Mouse (Mus musculus) C2C12 (cell line): Measurements from ENCODE around the gene Pdhx. TPM values are rescaled to one million over a fixed set of nuclear protein-coding genes. Genes with fewer than 3 reads are reported as not detected.

Experiments used
- H3K27me3 ChIP-seq: one replicate; pipeline ENCODE4 v1.6.1; 2011; ENCODE audit not compliant: control insufficient read depth, insufficient read depth, insufficient read length
- H3K36me3 ChIP-seq: one replicate; pipeline ENCODE4 v1.6.1; 2011; ENCODE audit not compliant: control insufficient read depth, insufficient read depth
- H3K4me3 ChIP-seq: one replicate; pipeline ENCODE4 v1.5.1; 2011; ENCODE audit warnings: mild to moderate bottlenecking, control low read depth; ENCODE audit not compliant: poor library complexity, insufficient read depth, severe bottlenecking
- H3K79me2 ChIP-seq: one replicate; pipeline ENCODE4 v1.6.1; 2011; ENCODE audit not compliant: control insufficient read depth, insufficient read depth
- H3K79me3 ChIP-seq: one replicate; pipeline ENCODE4 v1.6.1; 2011; ENCODE audit warnings: low read depth, control low read depth
- H3ac ChIP-seq: one replicate; pipeline ENCODE3; 2011; ENCODE audit warnings: low read depth; ENCODE audit not compliant: control insufficient read depth, insufficient read length
- CEBPB ChIP-seq: IDR thresholded peaks from one replicate; pipeline ENCODE4 v1.6.1; 2011; ENCODE audit warnings: low read depth, mild to moderate bottlenecking, control low read depth, moderate library complexity
- CTCF ChIP-seq: IDR thresholded peaks from one replicate; pipeline ENCODE4 v1.5.1; 2011; ENCODE audit not compliant: control insufficient read depth, insufficient read depth, insufficient read length
- FOSL1 ChIP-seq: IDR thresholded peaks from one replicate; pipeline ENCODE4 v1.8.0; 2011; ENCODE audit warnings: mild to moderate bottlenecking, low read length; ENCODE audit not compliant: poor library complexity, insufficient read depth, severe bottlenecking
- MAX ChIP-seq: IDR thresholded peaks from one replicate; pipeline ENCODE4 v1.6.1; 2011; ENCODE audit warnings: mild to moderate bottlenecking, control low read depth
- MYOD1 ChIP-seq: IDR thresholded peaks from one replicate; pipeline ENCODE4 v1.6.1; 2011; ENCODE audit warnings: low read depth; ENCODE audit not compliant: control insufficient read depth, insufficient read length
- MYOG ChIP-seq: IDR thresholded peaks from one replicate; pipeline ENCODE4 v1.6.1; 2011; ENCODE audit not compliant: control insufficient read depth, insufficient read length; ENCODE audit errors: extremely low read depth
- USF1 ChIP-seq: IDR thresholded peaks from one replicate; pipeline ENCODE4 v1.6.1; 2011; ENCODE audit warnings: low read depth, mild to moderate bottlenecking, control low read depth, moderate library complexity
- polyA plus RNA-seq: library from polyadenylated mRNA; unstranded; fragments of >200 nt; fragmentation: generic; extraction: Trizol; gene quantifications from one replicate; pipeline ENCODE4 v1.2.1, GENCODE M21; 2012; ENCODE audit warnings: missing spikeins

Pdhx gene
- polyA plus RNA-seq, 1 experiment = 17.2 TPM

DNA sequence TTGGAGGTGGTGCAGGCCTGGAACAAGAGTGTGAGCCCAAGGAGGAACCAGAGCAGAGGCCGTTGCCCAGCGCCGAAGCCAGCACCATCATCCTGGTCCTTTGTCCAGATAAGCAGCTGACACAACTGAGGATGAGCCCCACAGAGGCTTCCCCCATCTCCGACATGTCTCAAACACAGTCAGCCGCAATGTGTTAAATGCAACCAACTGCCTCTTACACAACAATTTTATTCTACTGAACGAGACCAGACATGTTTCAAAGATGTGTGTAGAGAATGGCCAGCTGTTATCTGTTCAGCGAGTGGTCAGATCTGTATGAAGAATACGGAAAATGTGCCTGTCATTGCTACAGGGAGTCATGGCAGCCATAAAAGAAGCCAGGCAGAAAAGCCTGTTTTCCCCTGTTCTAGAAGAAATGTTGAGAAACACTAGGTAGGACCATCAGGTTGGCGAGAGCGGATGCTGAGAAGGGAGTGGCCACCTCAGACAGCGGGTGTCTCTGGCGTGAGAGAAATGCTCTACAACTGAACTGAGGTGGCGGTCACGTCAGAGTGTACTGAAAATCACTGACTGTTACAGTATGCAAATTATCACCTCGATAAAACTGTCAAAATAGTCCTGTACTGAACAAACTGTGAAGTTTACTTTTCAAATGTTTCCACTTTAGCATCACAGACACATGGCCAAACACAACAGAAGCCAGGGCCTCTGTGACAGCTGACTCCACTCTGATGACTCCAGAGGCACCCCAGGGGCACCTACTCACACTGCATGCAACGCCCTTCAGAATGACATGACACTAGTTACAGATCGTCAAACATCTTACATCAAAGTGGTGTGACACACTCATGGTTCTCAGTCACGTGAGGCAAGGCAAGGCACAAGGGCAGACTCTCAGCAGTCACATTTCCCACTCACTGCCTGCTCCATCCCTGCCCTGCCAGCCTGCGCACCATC lies 21.1 kb downstream of the Pdhx start:
- Histone ChIP-seq H3K79me3 (no peaks in the 10 kb centered on the region), H3K4me3 (no peak overlapping the region), H3K36me3 (no peaks in the 10 kb centered on the region), H3ac (no peak overlapping the region), H3K27me3 (no peaks in the 10 kb centered on the region), H3K79me2 (peaks cover 18% of the 10 kb centered on the region)
- TF ChIP-seq MAX = no peak
- TF ChIP-seq FOSL1 = no peak
- TF ChIP-seq CEBPB = no peak
- no peak for TF ChIP-seq MYOG
- no peak for TF ChIP-seq USF1
- no peak for TF ChIP-seq CTCF
- no peak for TF ChIP-seq MYOD1

DNA sequence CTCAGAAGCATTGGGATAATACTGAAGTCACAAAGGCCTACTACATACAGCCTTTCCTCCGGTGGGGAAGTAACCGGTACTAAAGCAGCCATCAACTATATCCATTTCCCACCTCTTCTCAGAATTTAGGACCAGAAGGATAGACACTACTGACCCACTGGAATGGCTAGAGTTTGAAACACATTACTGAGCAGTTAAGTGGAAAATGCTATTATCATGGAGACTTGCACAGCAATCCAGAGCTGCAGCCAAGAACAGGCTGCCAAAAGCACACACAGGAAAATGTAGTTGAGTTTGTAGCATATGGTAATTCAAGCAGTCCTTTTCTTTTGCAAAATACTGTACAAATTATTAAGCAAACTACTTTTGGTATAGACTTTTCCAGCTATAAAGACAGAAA lies 28.0 kb downstream of the Pdhx start:
- Histone ChIP-seq H3K36me3 (peaks cover 1% of the 10 kb centered on the region), H3ac (no peak overlapping the region), H3K4me3 (no peak overlapping the region), H3K79me2 (peaks cover 7% of the 10 kb centered on the region), H3K27me3 (no peaks in the 10 kb centered on the region), H3K79me3 (no peaks in the 10 kb centered on the region)
- no peak for TF ChIP-seq MYOG
- TF ChIP-seq CTCF = no peak

- peaks cover 11% of the 10 kb centered on the region for H3K36me3 ChIP-seq
- no peak overlapping the region for H3ac ChIP-seq
- no peaks in the 10 kb centered on the region for H3K27me3 ChIP-seq
- H3K79me3 ChIP-seq = no peaks in the 10 kb centered on the region
- no peaks in the 10 kb centered on the region for H3K79me2 ChIP-seq
- TF ChIP-seq CEBPB (no peak), CTCF (no peak), FOSL1 (no peak), MAX (no peak), MYOD1 (no peak), MYOG (no peak)
- no peak overlapping the region for H3K4me3 ChIP-seq
Measured at GRCm38 (mm10) chr2:103040896-103041295, 32.4 kb downstream of the Pdhx start.

DNA sequence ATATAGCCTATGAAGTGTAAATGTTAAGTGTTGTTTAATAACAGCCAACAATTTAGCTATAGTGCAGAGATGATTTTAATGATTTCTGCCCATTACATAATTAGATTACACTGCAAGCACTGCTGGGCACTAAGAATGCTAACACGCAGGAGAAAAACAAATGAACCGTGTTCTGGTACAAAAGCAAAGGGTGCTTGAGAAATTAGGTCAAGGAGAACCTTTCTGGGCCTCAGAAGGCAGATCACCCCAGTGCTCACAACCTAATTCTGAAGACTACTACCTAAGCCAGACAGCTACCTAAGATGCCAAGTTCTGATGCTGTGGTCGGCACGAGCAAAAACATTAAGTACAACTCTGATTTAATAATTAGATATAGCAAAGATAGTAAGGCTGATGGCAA lies 35.5 kb downstream of the Pdhx start:
- H3K36me3 ChIP-seq = peaks cover 17% of the 10 kb centered on the region
- TF ChIP-seq USF1 = no peak
- TF ChIP-seq CTCF = no peak
- no peaks in the 10 kb centered on the region for H3K79me2 ChIP-seq
- H3K79me3 ChIP-seq = no peaks in the 10 kb centered on the region
- H3K4me3 ChIP-seq = no peak overlapping the region
- no peak overlapping the region for H3ac ChIP-seq
- no peaks in the 10 kb centered on the region for H3K27me3 ChIP-seq

DNA sequence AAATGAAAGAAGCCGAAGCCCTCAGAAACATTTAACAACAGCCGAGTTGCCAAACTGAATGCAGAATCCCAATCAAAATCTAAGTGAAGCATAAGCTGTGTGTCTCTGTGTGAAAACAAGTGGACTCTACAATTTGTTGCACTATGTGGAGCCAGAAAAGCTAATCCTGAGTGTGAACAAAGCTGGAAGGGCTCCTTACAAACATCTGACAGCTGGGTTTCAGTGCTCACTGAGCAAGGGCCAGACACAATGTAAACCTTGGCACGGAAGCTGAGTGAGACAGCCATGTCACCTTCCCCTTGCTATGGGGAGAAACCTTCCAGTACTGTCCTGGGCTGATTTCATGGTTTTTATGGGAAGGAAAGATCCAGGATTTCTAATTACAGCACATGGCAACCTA lies 50.6 kb downstream of the Pdhx start:
- no peak overlapping the region for H3ac ChIP-seq
- TF ChIP-seq MYOD1 = no peak
- TF ChIP-seq FOSL1 = no peak
- TF ChIP-seq CEBPB = no peak
- no peak for TF ChIP-seq USF1
- TF ChIP-seq MYOG = no peak
- TF ChIP-seq MAX = no peak
- no peak for TF ChIP-seq CTCF
- no peaks in the 10 kb centered on the region for H3K79me2 ChIP-seq
- H3K36me3 ChIP-seq = peaks cover 16% of the 10 kb centered on the region
- H3K27me3 ChIP-seq = no peaks in the 10 kb centered on the region
- H3K4me3 ChIP-seq = no peak overlapping the region
- no peaks in the 10 kb centered on the region for H3K79me3 ChIP-seq

DNA sequence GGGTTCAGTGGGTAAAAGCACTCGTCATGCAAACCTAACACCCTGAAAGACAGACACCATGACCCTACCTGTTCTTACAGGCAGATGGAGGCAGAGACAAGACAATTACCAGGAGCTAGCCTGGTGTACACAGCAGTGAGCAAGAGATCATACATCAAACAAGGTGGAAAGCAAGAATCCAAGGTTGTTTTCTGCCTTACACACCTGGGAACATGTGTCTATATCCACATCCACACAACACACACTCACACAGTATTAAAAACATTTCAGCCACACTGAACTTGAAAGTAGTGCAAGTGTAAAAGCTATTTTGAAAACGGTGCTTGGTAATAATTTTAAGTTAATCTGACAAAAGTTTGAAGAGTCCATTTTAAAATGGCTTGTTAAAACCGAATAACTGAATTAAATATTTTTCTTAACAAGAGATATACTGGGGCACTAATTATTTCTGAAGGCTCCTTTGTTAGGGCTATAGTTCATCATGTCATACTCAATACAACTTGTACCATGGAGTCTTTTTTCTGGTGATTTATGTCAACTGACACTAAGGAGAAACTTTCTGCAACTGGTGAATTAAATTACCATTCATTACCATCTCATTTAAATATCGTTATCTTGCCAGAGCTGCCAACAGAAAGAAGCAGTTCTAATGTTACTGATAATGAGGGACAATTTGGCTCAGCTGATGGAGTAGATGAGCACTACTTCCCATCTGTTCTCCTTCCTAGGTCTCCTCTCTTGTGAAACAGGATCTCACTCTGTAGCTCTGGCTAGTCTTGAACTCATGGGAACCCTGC lies 52.9 kb downstream of the Pdhx start:
- Histone ChIP-seq H3K4me3 (no peak overlapping the region), H3ac (no peak overlapping the region), H3K79me2 (no peaks in the 10 kb centered on the region), H3K27me3 (no peaks in the 10 kb centered on the region), H3K36me3 (peaks cover 7% of the 10 kb centered on the region), H3K79me3 (no peaks in the 10 kb centered on the region)
- TF ChIP-seq MYOD1 (no peak), MYOG (no peak), USF1 (no peak), FOSL1 (no peak), MAX (no peak), CEBPB (no peak), CTCF (no peak)
